Mouse (Mus musculus) liver, postnatal 0 days (tissue): Measurements from ENCODE around the gene Sorcs2. TPM values are rescaled to one million over a fixed set of nuclear protein-coding genes. Genes with fewer than 3 reads are reported as not detected.

Experiments
- ATAC-seq: fragments of 200-750 bp; cut with Nextera tagmentation; 2 replicates; pipeline ENCODE4 v1.8.0; 2017; ENCODE audit warnings: mild to moderate bottlenecking, moderate library complexity
- DNase-seq: peaks from one replicate; pipeline ENCODE4 v3.0.0-alpha.2; 2016
- H3K27ac ChIP-seq: fragments of 300-500 bp; sonication (generic); 2 replicates; pipeline ENCODE4 v1.5.1; 2014; ENCODE audit warnings: antibody characterized with exemption, moderate library complexity, mild to moderate bottlenecking, low read depth
- H3K27me3 ChIP-seq: fragments of 300-500 bp; sonication (generic); 2 replicates; pipeline ENCODE4 v1.6.1; 2014; ENCODE audit warnings: low read length, control low read depth, mixed read lengths; ENCODE audit not compliant: insufficient read depth
- H3K36me3 ChIP-seq: fragments of 300-500 bp; sonication (generic); replicated peaks from 2 replicates; pipeline ENCODE4 v1.6.1; 2014; ENCODE audit warnings: mild to moderate bottlenecking, control low read depth, low read length, moderate library complexity, mixed read lengths; ENCODE audit not compliant: insufficient read depth
- H3K4me1 ChIP-seq: fragments of 300-500 bp; sonication (generic); 2 replicates; pipeline ENCODE4 v1.6.1; 2014; ENCODE audit warnings: antibody characterized with exemption, mild to moderate bottlenecking, control low read depth; ENCODE audit not compliant: insufficient read depth
- H3K4me2 ChIP-seq: fragments of 300-500 bp; sonication (generic); 2 replicates; pipeline ENCODE4 v1.6.1; 2014; ENCODE audit warnings: low read depth, mild to moderate bottlenecking, low read length, moderate library complexity, mixed read lengths
- H3K4me3 ChIP-seq: fragments of 300-500 bp; sonication (generic); 2 replicates; pipeline ENCODE4 v1.5.1; 2014; ENCODE audit warnings: low read depth, low read length
- H3K9ac ChIP-seq: fragments of 300-500 bp; sonication (generic); replicated peaks from 2 replicates; pipeline ENCODE4 v1.6.1; 2014; ENCODE audit warnings: mild to moderate bottlenecking, moderate library complexity
- H3K9me3 ChIP-seq: fragments of 300-500 bp; sonication (generic); 2 replicates; pipeline ENCODE4 v1.6.1; 2016; ENCODE audit warnings: mild to moderate bottlenecking, control low read depth, low read length, mixed read lengths
- CTCF ChIP-seq: sonication (generic); IDR thresholded peaks from 2 replicates; pipeline ENCODE4 v1.5.1; 2016; ENCODE audit warnings: antibody characterized with exemption, low read depth
- EP300 ChIP-seq: IDR thresholded peaks from 2 replicates; pipeline ENCODE4 v1.6.1; 2016; ENCODE audit warnings: antibody characterized with exemption, low read depth, mild to moderate bottlenecking
- WGBS: fragments of 180-500 bp; shearing (Covaris S2); extraction: QIAGEN DNeasy Blood & Tissue Kit; methylation state at CpG from one replicate; pipeline ENCODE4 v1.1.7; 2014; ENCODE audit not compliant: insufficient replicate concordance; 5-methylcytosine and 5-hydroxymethylcytosine counted together
- polyA plus RNA-seq: library from polyadenylated mRNA; unstranded; fragments of >200 nt; fragmentation: Nextera tagmentation; extraction: Ambion mirVana; gene quantifications from 2 replicates; pipeline ENCODE4 v1.2.1, GENCODE M21; 2015

Gene Sorcs2
- polyA plus RNA-seq, 1 experiment from 2014 or later: 0.33 TPM

DNA sequence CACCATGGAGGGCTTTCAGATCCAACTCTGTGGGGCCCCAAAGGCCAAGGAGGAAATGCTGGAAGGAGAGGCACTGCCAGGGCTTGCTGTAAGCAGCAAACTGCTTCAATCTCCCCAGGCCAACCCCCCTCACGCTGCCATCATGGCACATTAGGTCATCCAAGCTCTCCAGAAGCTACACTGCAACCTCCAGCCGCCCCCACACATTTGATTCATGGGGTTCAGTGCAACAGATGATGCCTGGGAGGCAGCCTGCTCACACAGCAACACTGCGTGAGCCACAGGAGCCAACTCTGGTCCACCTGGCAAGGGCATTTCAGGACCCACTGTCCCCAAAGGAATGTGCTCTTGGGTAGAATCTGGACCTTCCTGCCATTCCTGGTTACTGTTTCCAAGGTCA is 21.9 kb upstream of the Sorcs2 start:
- H3K9me3 ChIP-seq: no peaks in the 10 kb centered on the region
- TF ChIP-seq CTCF (no peak), EP300 (no peak)
- 61% methylated on average over 3 of the region's 3 CpGs for WGBS
- H3K9ac ChIP-seq: no peak overlapping the region
- H3K27ac ChIP-seq: no peak overlapping the region
- no peak for DNase-seq
- no peaks in the 10 kb centered on the region for H3K36me3 ChIP-seq
- no peaks in the 10 kb centered on the region for H3K27me3 ChIP-seq
- no peak for ATAC-seq
- H3K4me3 ChIP-seq: no peak overlapping the region
- no peak overlapping the region for H3K4me2 ChIP-seq
- H3K4me1 ChIP-seq: no peaks in the 10 kb centered on the region

DNA sequence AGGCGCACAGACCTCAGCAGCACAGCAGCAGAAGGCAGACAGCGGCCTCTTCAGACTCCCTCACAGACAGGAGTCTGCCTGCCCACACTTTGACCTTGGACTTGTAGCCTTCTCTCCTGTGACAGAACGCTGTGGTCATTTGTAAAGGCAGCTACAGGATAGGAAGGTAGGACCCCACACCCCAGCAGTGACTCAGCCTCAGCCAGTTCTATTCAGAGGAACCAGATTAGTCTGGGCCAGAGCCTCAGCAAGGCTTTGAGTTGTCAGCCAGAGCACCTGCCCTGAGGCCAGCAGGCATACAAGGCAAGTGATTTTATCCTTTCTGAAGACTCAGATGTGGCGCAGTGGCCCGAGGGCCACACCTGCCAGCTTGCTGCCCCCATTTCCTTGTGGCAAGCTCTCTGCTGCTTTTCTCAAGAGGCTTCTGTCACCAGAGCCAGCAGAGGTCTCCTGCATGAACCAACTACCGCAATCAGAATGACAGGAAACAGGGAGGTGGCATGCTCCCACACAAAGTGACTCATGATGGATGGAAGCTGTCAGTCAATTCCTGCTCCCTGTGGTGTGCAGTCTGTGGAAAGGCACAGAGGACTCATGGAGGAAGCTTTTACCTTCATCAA is 16.9 kb upstream of the Sorcs2 start:
- 35% methylated on average over 6 of the region's 6 CpGs for WGBS
- H3K36me3 ChIP-seq: no peaks in the 10 kb centered on the region
- H3K4me3 ChIP-seq: no peak overlapping the region
- no peak overlapping the region for H3K27ac ChIP-seq
- DNase-seq (no peak), ATAC-seq (no peak)
- no peak for TF ChIP-seq EP300
- TF ChIP-seq CTCF: no peak
- no peaks in the 10 kb centered on the region for H3K27me3 ChIP-seq
- H3K9me3 ChIP-seq: no peaks in the 10 kb centered on the region
- no peak overlapping the region for H3K4me2 ChIP-seq
- H3K4me1 ChIP-seq: no peaks in the 10 kb centered on the region
- H3K9ac ChIP-seq: no peak overlapping the region

DNA sequence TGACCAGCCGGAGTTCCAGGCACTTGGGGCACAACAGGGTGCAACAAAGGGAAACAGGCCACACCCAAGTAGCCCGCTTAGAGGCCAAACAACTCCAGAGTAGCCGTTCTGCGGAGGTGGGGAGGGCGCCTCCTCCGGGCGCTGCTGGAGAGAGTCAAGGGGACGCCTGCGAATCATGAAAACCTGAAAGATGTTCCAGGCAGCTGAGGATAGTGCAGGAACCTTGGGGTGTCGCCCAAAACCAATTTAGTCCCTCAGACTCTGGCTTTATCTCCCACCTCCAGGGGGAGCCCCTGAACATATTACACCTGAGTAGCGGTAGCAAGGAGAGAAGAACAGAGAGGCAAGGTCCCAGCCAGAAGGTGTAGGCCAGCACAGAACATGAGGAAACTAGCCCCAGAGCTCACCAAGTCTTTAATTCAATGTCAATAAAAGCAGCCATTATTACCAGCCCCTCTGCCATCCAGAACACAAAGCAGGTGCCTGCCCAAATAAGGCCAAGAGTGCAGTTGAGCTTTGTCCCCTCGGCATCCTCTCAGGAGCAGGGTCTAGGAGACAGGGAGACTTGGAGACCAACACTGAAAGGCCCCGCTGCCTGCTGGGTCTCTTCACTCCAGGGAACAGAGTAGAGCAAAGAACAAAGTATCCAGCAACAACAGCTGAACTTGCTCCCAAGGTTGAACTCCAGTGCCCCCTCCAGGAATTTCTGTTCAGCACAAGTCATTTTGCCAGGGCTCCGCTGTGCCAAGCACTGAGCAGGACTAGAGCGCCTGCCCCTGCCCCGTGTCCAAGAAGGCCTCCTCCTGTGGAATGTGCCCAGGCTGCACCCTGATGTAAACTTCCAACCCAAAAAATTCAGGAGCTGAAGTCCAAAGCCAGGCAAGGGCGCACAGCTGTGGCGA is 775 bp upstream of the Sorcs2 start:
- TF ChIP-seq EP300 (no peak), CTCF (peak; percentile 59)
- Histone ChIP-seq H3K36me3 (no peaks in the 10 kb centered on the region), H3K9me3 (no peaks in the 10 kb centered on the region), H3K4me3 (no peak overlapping the region), H3K4me1 (peaks cover 7% of the 10 kb centered on the region), H3K4me2 (no peak overlapping the region), H3K27ac (no peak overlapping the region), H3K9ac (no peak overlapping the region), H3K27me3 (peaks cover 14% of the 10 kb centered on the region)
- 12% methylated on average over 18 of the region's 18 CpGs for WGBS
- ATAC-seq: no peak
- DNase-seq: peak; percentile 54

DNA sequence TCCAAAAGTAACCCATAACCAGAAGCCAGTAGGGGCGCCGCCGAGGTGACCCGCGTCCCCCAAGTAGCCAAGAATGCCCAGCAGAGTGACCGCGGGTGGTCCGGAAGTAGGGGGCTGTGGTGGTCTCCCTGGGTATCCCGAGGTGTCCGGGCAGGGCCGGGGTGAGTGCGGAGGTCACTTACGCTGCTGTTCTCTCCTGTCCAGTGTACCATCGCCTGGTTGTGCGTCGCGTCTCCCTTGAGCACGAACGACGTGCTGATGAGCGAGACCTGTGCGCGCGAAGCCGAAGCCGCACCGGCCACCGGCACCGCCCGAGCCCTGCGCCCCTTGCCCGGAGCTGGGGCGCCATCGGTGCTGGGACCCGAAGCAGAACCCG is 567 bp downstream of the Sorcs2 start:
- Histone ChIP-seq H3K9ac (peak overlapping the region; percentile 55; the same call in 1 of the 2 replicates), H3K4me3 (peak overlapping the region; percentile 53), H3K27ac (no peak overlapping the region), H3K36me3 (no peaks in the 10 kb centered on the region), H3K4me1 (peaks cover 7% of the 10 kb centered on the region), H3K27me3 (peaks cover 14% of the 10 kb centered on the region), H3K9me3 (no peaks in the 10 kb centered on the region), H3K4me2 (peak overlapping the region; percentile 78)
- WGBS: 2% methylated on average over 32 of the region's 36 CpGs
- ATAC-seq: peak; percentile 20; the same call in 1 of the 2 replicates
- no peak for TF ChIP-seq EP300
- TF ChIP-seq CTCF: no peak
- no peak for DNase-seq

DNA sequence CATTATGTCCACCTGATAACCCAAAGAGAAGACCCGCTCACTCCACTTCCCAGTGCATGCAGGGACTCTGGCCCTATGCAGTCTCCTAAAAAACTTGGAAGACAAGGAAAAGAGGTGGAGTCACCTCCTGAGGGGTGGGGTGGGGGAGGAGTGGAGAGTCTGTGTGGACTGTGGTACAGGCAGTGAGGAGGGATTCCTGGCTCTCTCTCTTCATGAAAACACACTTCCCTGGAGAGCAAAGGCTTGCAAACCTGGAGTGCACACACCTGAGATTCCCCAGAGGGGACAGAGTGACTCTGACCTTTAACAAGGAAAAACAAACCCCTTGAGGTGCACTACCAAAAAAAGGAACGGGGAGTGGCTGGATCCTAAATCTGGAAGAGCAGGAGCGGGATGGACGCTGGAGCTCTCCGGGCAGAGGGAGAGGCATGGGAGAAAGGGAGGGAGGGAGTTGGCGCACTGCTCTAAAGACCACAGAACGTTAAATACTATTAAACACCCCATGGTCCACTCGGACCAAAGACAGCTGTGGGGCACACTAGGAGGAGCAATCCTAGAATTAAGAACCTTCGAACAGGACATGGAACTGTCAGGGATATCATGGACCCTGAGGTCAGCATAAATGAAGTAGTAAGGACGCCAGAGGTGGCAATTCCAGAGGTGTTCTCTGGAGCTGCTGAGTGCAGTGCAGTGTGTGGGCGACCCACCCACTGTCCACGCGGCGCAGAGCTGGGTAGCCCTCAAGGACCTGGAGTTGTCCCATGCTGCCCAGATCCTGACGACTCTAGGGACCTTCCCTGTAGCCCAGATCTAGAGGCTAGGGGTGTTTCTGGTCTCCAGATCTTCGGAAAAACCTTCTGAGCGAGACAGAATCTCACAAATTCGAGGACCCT is 1.2 kb downstream of the Sorcs2 start:
- DNase-seq: no peak

DNA sequence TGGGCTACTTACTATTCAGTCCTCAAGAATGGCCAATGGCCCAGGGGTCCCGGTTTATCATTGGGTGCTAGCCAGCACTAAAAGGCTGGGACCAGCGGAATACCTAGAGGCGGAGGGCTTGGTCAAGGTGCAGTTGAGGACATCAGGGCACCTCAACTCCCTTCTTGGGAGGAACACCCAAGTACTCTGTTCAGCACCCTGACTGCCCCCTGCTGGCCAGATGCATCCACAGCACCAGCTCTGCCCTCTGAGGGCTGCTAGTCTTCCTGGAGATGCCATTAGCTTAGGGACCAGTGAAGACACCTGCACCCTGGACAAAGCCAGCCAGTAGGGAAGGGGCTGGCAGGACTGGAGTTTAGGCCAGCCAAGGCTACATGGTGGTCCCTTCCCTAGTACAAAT is 1.9 kb downstream of the Sorcs2 start:
- peak; percentile 79 for TF ChIP-seq CTCF
- no peak for TF ChIP-seq EP300
- WGBS: 65% methylated on average over 3 of the region's 3 CpGs
- ATAC-seq (no peak), DNase-seq (peak; percentile 80)
- Histone ChIP-seq H3K4me1 (peaks cover 7% of the 10 kb centered on the region), H3K36me3 (no peaks in the 10 kb centered on the region), H3K27me3 (peaks cover 14% of the 10 kb centered on the region), H3K4me2 (no peak overlapping the region), H3K4me3 (no peak overlapping the region), H3K9me3 (no peaks in the 10 kb centered on the region), H3K9ac (no peak overlapping the region), H3K27ac (no peak overlapping the region)

More for the DNA sequence above, 1.2 kb downstream of the Sorcs2 start:
- Histone ChIP-seq H3K4me2 (peak overlapping the region; percentile 78), H3K4me3 (peak overlapping the region; percentile 53), H3K9me3 (no peaks in the 10 kb centered on the region), H3K27me3 (peaks cover 14% of the 10 kb centered on the region), H3K4me1 (peaks cover 7% of the 10 kb centered on the region), H3K9ac (0 out of 2 replicates have a peak overlapping the region, but pooled peaks have one; percentile 55), H3K27ac (no peak overlapping the region), H3K36me3 (no peaks in the 10 kb centered on the region)
- ATAC-seq: no peak
- TF ChIP-seq EP300: no peak
- no peak for TF ChIP-seq CTCF
- WGBS: 7% methylated on average over 18 of the region's 18 CpGs
